Mouse (Mus musculus) forelimb bud, embryonic 11.5 days (tissue): ENCODE measurements around the gene Ttk.

Source experiments
- DNase-seq: peaks from one replicate; pipeline ENCODE4 v3.0.0-alpha.2; 2012; ENCODE audit warnings: low read depth, low spot score

Ttk gene

GRCm38 (mm10) chr9:83833811-83834747, at the start of gene Ttk:
TSS of gene Ttk (plus strand) at chr9:83834689.
- DNase-seq, result peak; percentile 93

GRCm38 (mm10) chr9:83785501-83785900, 49.0 kb upstream of the Ttk start:
- no peak for DNase-seq

GRCm38 (mm10) chr9:83789326-83789725, 45.2 kb upstream of the Ttk start:
- DNase-seq, result no peak

GRCm38 (mm10) chr9:83796875-83797274, 37.6 kb upstream of the Ttk start:
- no peak for DNase-seq

- no peak for DNase-seq
Observed at GRCm38 (mm10) chr9:83797898-83798297, 36.6 kb upstream of the Ttk start.

- DNase-seq, result no peak
Observed at GRCm38 (mm10) chr9:83804341-83804740, 30.1 kb upstream of the Ttk start.

- DNase-seq, result peak; percentile 69
Observed at GRCm38 (mm10) chr9:83805164-83805976, 29.1 kb upstream of the Ttk start.

GRCm38 (mm10) chr9:83805977-83806815, 28.3 kb upstream of the Ttk start, which contains the start of gene Elovl4:
TSS of gene Elovl4 (minus strand) at chr9:83806277.
- DNase-seq, result peak; percentile 49

GRCm38 (mm10) chr9:83807562-83807961, 26.9 kb upstream of the Ttk start:
- peak; percentile 41 for DNase-seq

- no peak for DNase-seq
Observed at GRCm38 (mm10) chr9:83819188-83819587, 15.3 kb upstream of the Ttk start.

GRCm38 (mm10) chr9:83820976-83821375, 13.5 kb upstream of the Ttk start:
- DNase-seq, result no peak

- DNase-seq, result peak; percentile 13
Observed at GRCm38 (mm10) chr9:83822925-83823324, 11.6 kb upstream of the Ttk start.

GRCm38 (mm10) chr9:83829896-83830295, 4.6 kb upstream of the Ttk start:
- no peak for DNase-seq

- no peak for DNase-seq
Observed at GRCm38 (mm10) chr9:83831152-83831551, 3.3 kb upstream of the Ttk start.

GRCm38 (mm10) chr9:83834748-83835313, 342 bp downstream of the Ttk start:
- no peak for DNase-seq

GRCm38 (mm10) chr9:83852464-83852863, 18.0 kb downstream of the Ttk start:
- no peak for DNase-seq

GRCm38 (mm10) chr9:83865165-83865564, 30.7 kb downstream of the Ttk start:
- DNase-seq, result no peak

- DNase-seq, result no peak
Observed at GRCm38 (mm10) chr9:83882191-83882590, 47.7 kb downstream of the Ttk start.

- no peak for DNase-seq
Observed at GRCm38 (mm10) chr9:83886149-83886548, 51.7 kb downstream of the Ttk start.

GRCm38 (mm10) chr9:83888214-83888613, 53.7 kb downstream of the Ttk start:
- DNase-seq, result no peak

GRCm38 (mm10) chr9:83893073-83893472, 58.6 kb downstream of the Ttk start:
- DNase-seq, result no peak
